Mouse (Mus musculus) layer of hippocampus, adult 2 months (tissue): ENCODE results near the gene Prdm16. TPM values are rescaled to one million over a fixed set of nuclear protein-coding genes. Genes with fewer than 3 reads are reported as not detected.

Experiments used
- DNase-seq, 2 experiments: peaks; one replicate each; pipeline ENCODE4 v3.0.0; 2022; ENCODE audit warnings: low spot score in 2 of 2
- H3K27ac ChIP-seq: fragments of 200-600 bp; 2 replicates; pipeline ENCODE4 v1.8.1; 2022
- H3K4me3 ChIP-seq: fragments of 200-600 bp; 2 replicates; pipeline ENCODE4 v1.8.1; 2022; ENCODE audit warnings: mild to moderate bottlenecking
- CTCF ChIP-seq: fragments of 200-600 bp; conservative IDR thresholded peaks from 2 replicates; pipeline ENCODE4 v1.8.1; 2022; ENCODE audit warnings: antibody characterized with exemption, mild to moderate bottlenecking, moderate library complexity
- total RNA-seq, 2 experiments: library from RNA; stranded (reverse); gene quantifications; 2 replicates each; pipeline ENCODE4 v1.2.3; 2021

Prdm16 gene
- total RNA-seq, 2 experiments from 2014 or later, result 10.8 to 11.5 TPM

DNA sequence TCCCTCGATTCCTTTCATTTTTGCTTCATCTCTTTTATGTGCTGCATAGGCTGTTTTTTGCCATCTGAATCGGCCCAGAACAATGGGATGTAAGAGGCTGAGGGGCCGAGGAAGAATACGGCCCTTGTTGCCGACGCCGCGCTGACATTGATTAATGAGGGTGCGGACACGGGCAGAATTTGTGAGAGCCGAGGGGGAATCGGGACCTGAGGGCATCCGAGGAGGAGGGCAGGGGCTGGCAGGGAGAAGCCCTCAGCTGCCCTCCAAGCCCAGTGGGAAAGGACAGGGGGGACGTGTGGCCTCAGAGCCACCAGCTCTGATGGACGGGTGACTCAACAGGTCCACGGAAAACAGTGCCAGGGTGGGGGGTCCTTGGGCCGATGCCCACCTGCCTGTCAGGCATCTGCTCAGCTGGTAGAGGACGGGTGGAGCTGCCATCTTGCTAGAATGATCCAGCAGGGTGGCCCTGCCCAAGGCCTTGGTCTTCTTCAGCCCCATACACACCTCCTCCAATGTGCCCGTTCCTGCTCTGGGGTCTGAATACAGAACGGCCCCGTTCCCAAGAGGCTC, 133.3 kb downstream of the Prdm16 start:
- TF ChIP-seq CTCF, result no peak
- DNase-seq, result no peak
- Histone ChIP-seq H3K4me3 (no peak overlapping the region), H3K27ac (peak overlapping the region; percentile 86; the same call in 1 of the 2 replicates)

DNA sequence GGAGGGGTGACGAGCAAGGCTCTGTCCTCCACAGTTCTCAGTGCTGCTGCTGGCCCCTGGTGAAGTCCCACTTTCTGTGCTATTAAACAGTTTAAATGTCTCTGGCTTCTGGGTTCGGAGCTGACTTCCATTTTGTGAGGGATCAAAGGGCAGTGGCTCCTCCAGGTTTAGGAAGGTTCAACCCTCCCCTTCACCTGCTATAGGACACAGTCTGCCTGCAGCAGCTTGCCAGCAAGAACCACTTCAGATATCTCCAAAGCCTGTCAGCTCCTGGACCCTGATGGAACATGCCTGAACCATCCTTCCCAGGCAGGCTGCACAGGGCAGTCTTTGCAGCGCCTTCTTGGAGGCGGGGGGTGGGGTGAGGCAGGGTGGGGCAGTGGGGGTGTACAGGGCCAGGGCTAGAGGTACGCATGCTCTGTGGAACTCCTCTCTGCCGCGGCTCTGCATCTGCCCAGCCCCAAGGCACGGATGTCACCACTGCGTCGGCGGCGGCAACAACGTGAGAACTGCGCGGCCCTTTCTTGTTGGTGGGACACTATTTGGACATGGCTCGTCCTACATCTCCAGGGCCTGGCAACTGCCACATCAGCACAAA, 134.2 kb downstream of the Prdm16 start:
- H3K27ac ChIP-seq, result peak overlapping the region; percentile 86; the same call in 1 of the 2 replicates
- DNase-seq, result no peak
- H3K4me3 ChIP-seq, result no peak overlapping the region
- no peak for TF ChIP-seq CTCF

- no peak for DNase-seq
- Histone ChIP-seq H3K27ac (peak overlapping the region; percentile 86), H3K4me3 (no peak overlapping the region)
- no peak for TF ChIP-seq CTCF
Observed at GRCm38 (mm10) chr4:154500695-154501094, 136.0 kb downstream of the Prdm16 start.

DNA sequence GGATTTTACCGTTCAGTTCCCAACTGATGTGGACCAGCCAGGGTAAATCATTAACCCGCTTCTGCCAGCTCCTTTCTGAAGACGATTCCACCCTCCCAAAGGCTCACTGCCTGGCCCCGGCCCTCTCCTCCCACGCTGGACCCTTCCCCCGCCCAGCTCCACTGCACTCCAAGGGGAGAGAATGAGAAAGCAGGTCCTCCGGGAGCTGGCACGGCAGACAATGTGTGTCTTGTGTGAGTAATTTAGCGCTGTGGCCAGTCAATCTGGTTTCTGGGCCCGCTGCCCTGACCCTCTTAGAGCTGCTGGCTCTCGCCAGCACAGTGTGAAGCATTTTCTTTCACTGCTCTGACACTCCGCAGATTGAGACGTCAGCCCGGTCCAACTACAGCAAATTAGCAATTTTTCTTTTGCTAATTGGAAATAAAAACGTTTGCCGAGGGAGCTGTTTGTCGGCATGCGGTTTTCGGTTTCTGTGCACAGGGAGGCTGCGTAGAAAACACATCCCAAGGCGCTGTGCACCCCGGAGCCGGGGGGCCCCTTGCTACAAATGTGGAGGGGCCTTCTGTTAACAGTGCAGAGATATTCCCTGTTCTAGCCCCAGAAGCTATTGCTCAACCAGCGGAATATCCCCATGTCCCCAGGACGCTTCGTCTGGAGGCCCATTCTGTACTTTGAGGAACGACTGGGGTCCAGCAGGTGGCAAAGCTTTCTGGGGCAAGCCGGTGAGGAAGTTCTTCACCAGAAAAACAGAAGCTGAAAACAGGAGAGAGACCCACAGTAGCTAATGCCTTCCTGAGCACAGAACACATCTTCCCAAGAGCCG, 136.8 kb downstream of the Prdm16 start:
- DNase-seq, result peak; percentile 66 to 90
- peak; percentile 56 for TF ChIP-seq CTCF
- Histone ChIP-seq H3K4me3 (peak overlapping the region; percentile 17; the same call in 1 of the 2 replicates), H3K27ac (peak overlapping the region; percentile 86)

DNA sequence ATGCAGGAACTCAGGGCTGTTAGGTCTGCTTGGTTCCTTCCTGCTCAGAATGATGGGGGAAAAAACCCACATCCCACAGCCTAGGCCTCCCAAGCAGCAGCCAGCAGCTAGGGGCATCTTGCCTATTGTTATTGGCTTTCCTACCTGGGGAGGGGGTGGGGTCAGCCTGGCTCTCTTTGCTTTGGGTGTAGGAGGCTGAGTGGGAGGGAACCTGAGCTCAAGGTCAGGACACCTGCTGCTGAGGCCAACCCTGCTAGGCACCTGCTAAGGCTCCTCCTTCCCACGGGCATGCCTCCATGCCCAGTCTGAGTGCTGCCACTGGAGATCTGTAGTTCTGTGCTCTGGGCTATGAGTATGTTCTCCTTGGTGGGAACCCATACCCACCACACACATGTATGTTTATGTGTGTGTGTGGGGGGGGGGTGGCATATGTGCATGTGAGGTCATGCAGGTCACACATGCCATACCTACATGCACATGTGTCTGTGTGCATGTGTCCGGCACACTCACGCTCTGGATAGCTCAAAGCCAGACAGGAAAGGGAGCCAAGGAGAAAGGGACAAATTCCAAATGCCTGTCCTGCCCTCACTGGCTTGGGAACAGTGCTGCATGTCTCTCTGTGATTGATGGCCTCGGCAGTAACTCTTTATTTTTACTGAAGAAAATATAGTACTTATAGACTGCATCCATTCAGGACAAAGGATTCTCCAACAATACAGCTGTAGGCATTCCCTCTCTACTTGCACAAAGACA, 139.1 kb downstream of the Prdm16 start:
- no peak for DNase-seq
- no peak for TF ChIP-seq CTCF
- Histone ChIP-seq H3K27ac (peak overlapping the region; percentile 79), H3K4me3 (no peak overlapping the region)

- TF ChIP-seq CTCF, result no peak
- Histone ChIP-seq H3K4me3 (no peak overlapping the region), H3K27ac (peak overlapping the region; percentile 79)
- peak; percentile 72 to 83 for DNase-seq
Observed at GRCm38 (mm10) chr4:154496991-154497390, 139.7 kb downstream of the Prdm16 start.

- TF ChIP-seq CTCF, result no peak
- Histone ChIP-seq H3K4me3 (no peak overlapping the region), H3K27ac (peak overlapping the region; percentile 58; the same call in 1 of the 2 replicates)
- DNase-seq, result no peak
Observed at GRCm38 (mm10) chr4:154496522-154496921, 140.2 kb downstream of the Prdm16 start.

DNA sequence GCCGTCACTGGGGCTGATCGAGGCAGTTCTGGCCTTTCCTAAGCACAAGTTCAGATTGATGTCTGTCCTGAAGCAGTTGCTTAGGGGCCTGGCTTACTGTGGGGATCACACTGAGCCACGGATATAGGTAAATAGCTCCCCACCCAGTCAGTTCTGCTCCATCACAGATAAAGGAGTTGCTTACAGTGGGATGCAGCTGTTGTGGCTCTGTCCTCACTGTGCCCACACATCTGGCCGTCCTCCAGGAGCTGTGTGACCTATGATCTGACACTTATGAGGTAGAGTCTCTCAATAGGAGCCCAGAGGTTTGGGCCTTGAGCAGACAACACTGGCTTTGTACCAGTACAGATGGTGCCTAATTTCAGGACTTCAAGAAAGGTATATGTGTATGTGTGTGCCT, 142.7 kb downstream of the Prdm16 start:
- DNase-seq, result no peak
- Histone ChIP-seq H3K27ac (no peak overlapping the region), H3K4me3 (no peak overlapping the region)
- TF ChIP-seq CTCF, result no peak

GRCm38 (mm10) chr4:154492714-154493121, 144.0 kb downstream of the Prdm16 start:
- no peak overlapping the region for H3K27ac ChIP-seq
- TF ChIP-seq CTCF, result no peak
- DNase-seq, result no peak
- H3K4me3 ChIP-seq, result no peak overlapping the region

- Histone ChIP-seq H3K4me3 (no peak overlapping the region), H3K27ac (no peak overlapping the region)
- no peak for DNase-seq
- TF ChIP-seq CTCF, result no peak
Observed at GRCm38 (mm10) chr4:154492268-154492667, 144.4 kb downstream of the Prdm16 start.

DNA sequence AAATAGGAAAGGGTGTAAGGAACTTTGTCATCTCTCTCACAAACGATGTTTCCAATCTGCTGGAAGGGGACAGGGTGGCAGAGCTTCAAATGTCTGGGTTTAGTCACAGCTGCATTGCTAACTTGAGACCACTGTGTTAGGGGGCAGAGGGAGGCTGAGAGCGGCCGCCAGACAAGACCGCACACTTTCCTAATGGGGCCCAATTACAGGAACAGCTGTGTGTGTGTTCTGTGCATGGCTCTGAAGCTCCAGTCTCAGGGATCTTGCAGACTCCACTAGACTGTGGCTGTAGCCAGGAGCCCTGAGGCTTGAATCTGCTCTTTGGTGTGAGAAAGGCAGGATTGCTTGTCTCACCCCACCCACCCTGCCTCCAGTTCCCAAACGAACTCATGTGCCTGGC, 148.6 kb downstream of the Prdm16 start:
- DNase-seq, result no peak
- Histone ChIP-seq H3K27ac (no peak overlapping the region), H3K4me3 (no peak overlapping the region)
- TF ChIP-seq CTCF, result no peak

DNA sequence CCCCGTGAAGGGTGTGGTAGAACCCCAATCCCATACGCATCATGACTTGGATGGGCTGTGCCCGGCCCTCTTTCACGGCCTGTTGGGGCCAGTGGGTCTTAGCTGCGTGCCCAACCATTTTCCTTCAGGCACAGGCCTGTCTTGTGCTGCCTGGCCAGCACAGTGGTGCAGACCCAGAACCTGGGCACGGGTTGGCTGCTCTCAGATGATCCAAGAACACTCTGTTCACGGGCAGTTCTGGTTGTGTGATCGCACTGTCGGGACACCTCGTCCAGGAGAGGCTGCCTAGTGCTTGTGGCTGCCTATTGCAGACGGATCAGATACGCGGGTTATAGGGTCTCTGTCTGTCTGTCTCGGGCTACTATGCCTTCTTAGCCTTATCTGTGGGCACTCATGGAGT, 154.0 kb downstream of the Prdm16 start:
- no peak for TF ChIP-seq CTCF
- Histone ChIP-seq H3K4me3 (no peak overlapping the region), H3K27ac (peak overlapping the region; percentile 84)
- DNase-seq, result no peak
